Mouse (Mus musculus): ENCODE data around the gene Olfr212.
"Not testable (repeated sequence)": the region's sequence is repeated elsewhere in the genome, so short reads cannot be mapped to it uniquely, and the experiment has no call there.

GRCm38 (mm10) chr6:116506302-116507003 lies at the start of gene Olfr212:
- TF ChIP-seq BHLHE40 (IDR thresholded peaks at IDR 0.05; ENCODE audit: low read depth, low read length); CTCF (conservative IDR thresholded peaks at IDR 0.05 in 1 of 2, IDR thresholded peaks at IDR 0.05 in 1 of 2; ENCODE audit: low read depth in 2 of 2, low read length in 2 of 2); POLR2A (IDR thresholded peaks at IDR 0.05; ENCODE audit: low read depth, low read length); MYC (IDR thresholded peaks at IDR 0.05; ENCODE audit: low read depth, low read length); TCF12 (IDR thresholded peaks at IDR 0.05; ENCODE audit: low read depth, low read length); ZMIZ1 (IDR thresholded peaks at IDR 0.05; ENCODE audit: low read depth, low read length); HCFC1 (IDR thresholded peaks at IDR 0.05; ENCODE audit: low read depth, low read length); CHD2 (IDR thresholded peaks at IDR 0.05; ENCODE audit: low read length); MEF2A (IDR thresholded peaks at IDR 0.05; ENCODE audit: borderline replicate concordance, low read depth, low read length): not testable (repeated sequence)

Data from CH12.LX (cell line).